Mouse (Mus musculus): ENCODE measurements around the gene Iqcg.

GRCm38 (mm10) chr16:33055655-33056054 lies 363 bp downstream of the Iqcg start:
- TF ChIP-seq GATA1 (IDR thresholded peaks at IDR 0.05; ENCODE audit: borderline replicate concordance, low read length) (no peak), FLI1 (IDR thresholded peaks at IDR 0.05; ENCODE audit: low read length) (no peak)

Measured in megakaryocyte, embryonic 14.5 days (primary cell).